Mouse (Mus musculus): ENCODE measurements around the gene Icam1.

DNA sequence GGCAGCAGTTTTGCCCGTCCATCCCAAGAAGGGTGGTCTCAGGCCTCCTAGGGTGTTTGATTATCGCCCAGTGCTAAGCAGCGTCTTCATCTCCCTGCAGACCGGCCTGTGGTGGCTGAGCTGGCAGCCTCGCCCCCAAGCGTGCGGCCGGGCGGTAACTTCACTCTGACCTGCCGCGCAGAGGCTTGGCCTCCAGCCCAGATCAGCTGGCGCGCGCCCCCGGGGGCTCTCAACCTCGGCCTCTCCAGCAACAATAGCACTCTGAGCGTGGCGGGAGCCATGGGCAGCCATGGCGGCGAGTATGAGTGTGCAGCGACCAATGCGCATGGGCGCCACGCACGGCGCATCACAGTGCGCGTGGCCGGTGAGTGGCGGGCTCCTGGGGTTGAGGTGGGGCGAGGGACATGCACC lies 21.7 kb downstream of the Icam1 start:
- TF ChIP-seq CTCF (IDR thresholded peaks at IDR 0.05; ENCODE audit: low read depth) (no peak), EP300 (optimal IDR thresholded peaks at IDR 0.05) (no peak)

All from stomach, postnatal 0 days (tissue).